Mouse (Mus musculus): ENCODE measurements around the gene Pgam1.

DNA sequence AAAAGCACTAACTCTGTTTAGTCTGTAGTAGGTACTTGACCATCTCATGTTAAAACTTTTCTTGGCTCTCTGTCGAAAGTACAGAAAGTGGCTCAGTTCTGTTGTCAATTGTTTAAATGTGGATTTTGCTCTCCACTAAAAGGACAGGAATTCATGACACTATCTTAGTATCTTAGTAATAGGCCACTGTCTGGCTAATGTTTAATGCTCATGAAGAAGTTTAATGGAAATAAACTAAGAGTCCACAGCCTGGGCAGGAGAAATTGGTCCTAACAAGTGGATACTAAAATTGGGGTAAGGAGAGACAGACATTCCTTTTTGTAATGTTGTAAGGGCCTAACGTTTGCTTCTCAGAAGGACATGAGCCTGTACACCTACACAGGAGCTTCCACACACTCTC lies 1.3 kb upstream of the Pgam1 start:
- TF ChIP-seq CTCF (IDR thresholded peaks at IDR 0.05; ENCODE audit: borderline replicate concordance, insufficient read depth, low read length) (no peak), POLR2A (IDR thresholded peaks at IDR 0.05; ENCODE audit: low read depth, low read length) (no peak)
